9 mouse cellular contexts compared by ENCODE assay signal in genomic region chr7:99562478-99562877, GRCm38 (mm10). TPM values are rescaled to one million over a fixed set of nuclear protein-coding genes. Genes with fewer than 3 reads are reported as not detected.
DNase-seq lines count a peak whose midpoint lies in the region; ATAC-seq and TF ChIP-seq lines count a peak whose summit lies in the region.
"Had no signal": no experiment of that assay in that cellular context is flagged by ENCODE, and none has a peak within 500 bp of the region (broad histone marks: within the 10 kb centered on the region; RNA-seq: fewer than 3 reads in every experiment).

No protein-coding gene starts in this region.

- H3K9me3 ChIP-seq in stomach, postnatal 0 days (ENCODE audit: control insufficient read depth, low read length): no peaks in the 10 kb centered on the region
- H3K9me3 ChIP-seq: embryonic facial prominence, embryonic 15.5 days had no signal

- no peaks in the 10 kb centered on the region for H3K36me3 ChIP-seq in stomach, postnatal 0 days (ENCODE audit: control insufficient read depth, insufficient read depth, low read length)
- H3K36me3 ChIP-seq: embryonic facial prominence, embryonic 15.5 days had no signal

- H3K27ac ChIP-seq in stomach, postnatal 0 days (replicated peaks): 0 out of 2 replicates have a peak overlapping the region, but pooled peaks have one; percentile 9
- H3K27ac ChIP-seq: embryonic facial prominence, embryonic 15.5 days had no signal

- H3K4me3 ChIP-seq in stomach, postnatal 0 days (ENCODE audit: low read depth, low read length): no peak overlapping the region
- H3K4me3 ChIP-seq: embryonic facial prominence, embryonic 15.5 days had no signal

- no peak for TF ChIP-seq CTCF in stomach, postnatal 0 days (IDR thresholded peaks at IDR 0.05; ENCODE audit: low read depth)

- H3K9ac ChIP-seq in stomach, postnatal 0 days (ENCODE audit: low read length): no peak overlapping the region
- H3K9ac ChIP-seq: embryonic facial prominence, embryonic 15.5 days had no signal

- WGBS in stomach, postnatal 0 days: 35% methylated on average over 5 of the region's 5 CpGs

- no peak for ATAC-seq in stomach, postnatal 0 days (ENCODE audit: low FRiP score, low TSS enrichment)
- ATAC-seq in erythroid progenitor cell, adult 5-6 weeks (replicated peaks; ENCODE audit: low FRiP score, poor library complexity, severe bottlenecking): no peak

- H3K27me3 ChIP-seq in stomach, postnatal 0 days (ENCODE audit: control insufficient read depth, insufficient read depth, low read length): no peaks in the 10 kb centered on the region
- H3K27me3 ChIP-seq: embryonic facial prominence, embryonic 15.5 days had no signal

- intact Hi-C loops in left cerebral cortex, postnatal 14 days (cut with DNase I): no loop called here

- TF ChIP-seq EP300 in stomach, postnatal 0 days (optimal IDR thresholded peaks at IDR 0.05): no peak

- peaks cover 2% of the 10 kb centered on the region; the same call in 1 of the 2 replicates for H3K4me1 ChIP-seq in stomach, postnatal 0 days (replicated peaks; ENCODE audit: control insufficient read depth, insufficient read depth)

- peak; percentile 95 for DNase-seq in heart, adult 11 months
- DNase-seq in heart, adult 8-10 months (ENCODE audit: low spot score): no peak
- DNase-seq in 416B (ENCODE audit: low read depth): peak; percentile 38
- peak; percentile 53 to 59 for DNase-seq in cerebellum, postnatal 36 days
- peak; percentile 65 to 70 for DNase-seq in left cerebral cortex, postnatal 14 days (ENCODE audit: low spot score in 2 of 2)
- no peak for DNase-seq in stomach, postnatal 0 days (ENCODE audit: low spot score)
- DNase-seq in thymus, postnatal 0 days (ENCODE audit: low spot score): no peak

- no peak overlapping the region for H3K4me2 ChIP-seq in stomach, postnatal 0 days (replicated peaks; ENCODE audit: low read depth)
- H3K4me2 ChIP-seq: embryonic facial prominence, embryonic 15.5 days had no signal

RNA-seq across cellular contexts. Expression of gene Arrb1, which starts 27.2 kb away (rescaled TPM):
- total RNA-seq in heart, adult 8-10 months (2022): 10 to 100 TPM; 16.2 to 28.4 (median 19.5) TPM
- 100 to 1,000 TPM; 154 to 160 TPM for total RNA-seq in left cerebral cortex, postnatal 14 days (2021)
- 3.6 and 4.4 TPM in 2 replicates for polyA plus RNA-seq in stomach, postnatal 0 days (2015; fragmentation: Nextera tagmentation; extraction: Ambion mirVana)
- polyA plus RNA-seq in thymus, postnatal 0 days (2015; fragmentation: Nextera tagmentation; extraction: Ambion mirVana): 4.6 and 5.2 TPM in 2 replicates
- total RNA-seq in erythroid progenitor cell, adult 5-6 weeks (2015; ENCODE audit: low replicate concordance): 184 TPM in 2 replicates
- total RNA-seq in erythroid progenitor cell, adult 5-6 weeks (2017; ENCODE audit: low replicate concordance): 538 and 553 TPM in 2 replicates

Comparison
In these comparisons a context has a peak if more than half of its experiments do, and no peak if none do; other contexts are left out.
1. DNase-seq: peak in heart, adult 11 months (single experiment), 416B (single experiment), cerebellum, postnatal 36 days (2 of 2) and left cerebral cortex, postnatal 14 days (2 of 2); none in heart, adult 8-10 months (single experiment), stomach, postnatal 0 days (single experiment) and thymus, postnatal 0 days (single experiment).
2. RNA of gene Arrb1, which starts 27.2 kb away (total RNA-seq): 184 to 553 TPM in erythroid progenitor cell, adult 5-6 weeks and 154 to 160 TPM in left cerebral cortex, postnatal 14 days; 16.2 to 28.4 TPM in heart, adult 8-10 months; every median in the first group is over 4 times any median in the second.